Mouse (Mus musculus) heart, embryonic 13.5 days (tissue): Measurements from ENCODE around the gene Ppp1r12a. TPM values are rescaled to one million over a fixed set of nuclear protein-coding genes. Genes with fewer than 3 reads are reported as not detected.

Source experiments
- ATAC-seq: fragments of 200-750 bp; cut with Nextera tagmentation; 2 replicates; pipeline ENCODE4 v1.8.0; 2017; ENCODE audit warnings: moderate TSS enrichment; ENCODE audit not compliant: insufficient number of reproducible peaks, low FRiP score, low TSS enrichment; ENCODE audit errors: extremely low read depth
- H3K27ac ChIP-seq: fragments of 300-500 bp; sonication (generic); replicated peaks from 2 replicates; pipeline ENCODE4 v1.5.1; 2015; ENCODE audit warnings: moderate library complexity, mild to moderate bottlenecking, inconsistent platforms
- H3K27me3 ChIP-seq: fragments of 300-500 bp; sonication (generic); replicated peaks from 2 replicates; pipeline ENCODE4 v1.6.1; 2015; ENCODE audit warnings: mild to moderate bottlenecking, inconsistent platforms
- H3K36me3 ChIP-seq: fragments of 300-500 bp; sonication (generic); 2 replicates; pipeline ENCODE4 v1.6.1; 2015; ENCODE audit warnings: mild to moderate bottlenecking, inconsistent platforms
- H3K4me1 ChIP-seq: fragments of 300-500 bp; sonication (generic); 2 replicates; pipeline ENCODE4 v1.6.1; 2015; ENCODE audit warnings: inconsistent platforms
- H3K4me2 ChIP-seq: fragments of 300-500 bp; sonication (generic); 2 replicates; pipeline ENCODE4 v1.6.1; 2015; ENCODE audit warnings: inconsistent platforms, mild to moderate bottlenecking, moderate library complexity
- H3K4me3 ChIP-seq: fragments of 300-500 bp; sonication (generic); 2 replicates; pipeline ENCODE4 v1.5.1; 2015; ENCODE audit warnings: moderate library complexity, mild to moderate bottlenecking, inconsistent platforms
- H3K9ac ChIP-seq: fragments of 300-500 bp; sonication (generic); 2 replicates; pipeline ENCODE4 v1.6.1; 2015; ENCODE audit warnings: inconsistent platforms, mild to moderate bottlenecking, moderate library complexity
- H3K9me3 ChIP-seq: fragments of 300-500 bp; sonication (generic); 2 replicates; pipeline ENCODE4 v1.6.1; 2016; ENCODE audit warnings: inconsistent platforms
- WGBS: fragments of 180-500 bp; shearing (Covaris S2); methylation state at CpG from one replicate; pipeline ENCODE4 v1.1.7; 2015; ENCODE audit warnings: mixed read lengths; 5-methylcytosine and 5-hydroxymethylcytosine counted together
- polyA plus RNA-seq: library from polyadenylated mRNA; unstranded; fragments of >200 nt; fragmentation: Nextera tagmentation; extraction: Ambion mirVana; gene quantifications from 2 replicates; pipeline ENCODE4 v1.2.1, GENCODE M21; 2015

Ppp1r12a gene
- polyA plus RNA-seq, 1 experiment from 2014 or later = 88.1 TPM

DNA sequence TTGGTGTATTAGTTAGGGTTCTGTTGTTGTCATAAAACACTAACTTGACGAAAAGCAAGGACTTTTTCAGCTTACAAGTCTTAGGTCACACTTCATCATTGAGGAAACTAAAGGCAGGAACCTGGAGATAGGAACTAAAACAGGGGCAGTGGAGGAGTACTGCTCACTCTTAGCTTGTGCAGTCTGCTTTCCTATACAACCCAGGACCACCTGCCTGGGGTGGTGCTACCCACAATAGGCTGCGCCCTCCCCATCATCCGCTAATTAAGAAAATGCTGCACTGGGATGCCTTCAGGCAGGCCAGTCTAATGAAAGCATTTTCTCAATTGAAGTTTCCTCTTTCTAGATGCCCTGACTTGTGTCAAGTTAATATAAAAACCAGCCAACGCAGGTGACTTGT, 40.1 kb downstream of the Ppp1r12a start:
- H3K27ac ChIP-seq = no peak overlapping the region
- 93% methylated on average over 4 of the region's 4 CpGs for WGBS
- no peaks in the 10 kb centered on the region for H3K9me3 ChIP-seq
- H3K4me2 ChIP-seq = no peak overlapping the region
- ATAC-seq = no peak
- peaks cover 41% of the 10 kb centered on the region for H3K36me3 ChIP-seq
- H3K27me3 ChIP-seq = no peaks in the 10 kb centered on the region
- 0 out of 2 replicates have a peak, but pooled peaks cover 3% of the 10 kb centered on the region for H3K4me1 ChIP-seq
- no peak overlapping the region for H3K4me3 ChIP-seq
- H3K9ac ChIP-seq = no peak overlapping the region

DNA sequence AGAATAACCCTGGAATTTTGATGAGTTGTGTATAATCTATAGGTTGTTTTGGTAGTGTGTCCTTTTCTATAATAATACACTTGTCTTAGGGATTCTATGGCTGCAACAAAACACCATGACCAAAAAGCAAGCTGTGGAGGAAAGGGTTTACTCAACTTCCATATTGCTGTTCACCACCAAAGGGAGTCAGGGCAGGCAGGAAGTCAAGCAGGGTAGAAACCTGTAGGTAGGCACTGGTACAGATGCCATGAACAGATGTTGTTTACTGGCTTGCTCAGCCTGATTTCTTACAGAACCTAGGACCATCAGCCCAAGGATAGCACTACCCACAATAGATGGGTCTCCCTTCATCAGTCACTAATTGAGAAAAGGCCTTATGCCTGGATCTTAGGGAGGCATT, 41.4 kb downstream of the Ppp1r12a start:
- Histone ChIP-seq H3K36me3 (peaks cover 41% of the 10 kb centered on the region), H3K27ac (no peak overlapping the region), H3K27me3 (no peaks in the 10 kb centered on the region), H3K4me2 (no peak overlapping the region), H3K4me1 (peaks cover 11% of the 10 kb centered on the region), H3K9me3 (no peaks in the 10 kb centered on the region), H3K4me3 (no peak overlapping the region), H3K9ac (no peak overlapping the region)
- ATAC-seq = no peak

DNA sequence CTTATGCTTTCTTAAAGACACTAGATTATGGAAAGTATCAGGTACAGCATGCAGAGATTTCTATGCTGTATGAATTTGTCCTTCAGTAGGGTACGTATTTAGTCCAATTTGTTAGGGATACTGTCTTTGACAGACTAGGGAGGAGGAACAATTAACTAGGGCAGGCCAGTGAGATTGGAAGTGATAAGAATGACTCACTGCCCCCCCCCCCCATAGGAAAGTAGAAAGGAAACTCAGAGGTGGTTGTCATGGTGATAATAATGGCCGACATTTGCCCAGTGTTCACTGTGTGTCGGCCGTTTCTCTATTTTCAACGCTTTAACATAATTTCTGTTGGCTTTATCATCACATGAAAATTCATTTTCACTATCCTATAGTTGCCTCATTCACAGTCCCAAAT, 47.4 kb downstream of the Ppp1r12a start:
- 83% methylated on average over 5 of the region's 5 CpGs for WGBS
- Histone ChIP-seq H3K9ac (no peak overlapping the region), H3K27ac (no peak overlapping the region), H3K4me3 (no peak overlapping the region), H3K27me3 (no peaks in the 10 kb centered on the region), H3K4me2 (no peak overlapping the region), H3K36me3 (peaks cover 21% of the 10 kb centered on the region), H3K4me1 (peaks cover 23% of the 10 kb centered on the region), H3K9me3 (no peaks in the 10 kb centered on the region)
- no peak for ATAC-seq

DNA sequence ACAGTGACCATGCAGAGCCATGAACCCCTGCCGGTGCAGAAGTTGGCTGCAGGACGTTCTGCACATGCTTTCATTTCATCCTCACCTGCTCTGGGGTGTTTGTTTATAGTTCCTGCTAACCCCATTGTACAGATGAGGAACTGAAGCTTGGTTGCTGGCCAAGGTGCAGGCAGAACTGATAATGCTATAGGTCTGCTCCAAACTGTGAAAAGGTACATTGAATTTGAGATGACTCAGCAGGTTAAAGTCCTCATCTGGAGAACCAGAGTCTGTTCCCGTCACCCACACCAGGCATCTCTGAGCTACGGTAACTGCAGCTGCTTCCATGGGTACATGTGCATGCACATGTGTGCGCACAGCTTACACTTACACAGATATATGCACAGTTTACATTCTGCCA, 62.4 kb downstream of the Ppp1r12a start:
- H3K9me3 ChIP-seq = no peaks in the 10 kb centered on the region
- WGBS = 87% methylated on average over 5 of the region's 5 CpGs
- no peak overlapping the region for H3K4me2 ChIP-seq
- H3K36me3 ChIP-seq = peaks cover 30% of the 10 kb centered on the region
- no peaks in the 10 kb centered on the region for H3K27me3 ChIP-seq
- H3K27ac ChIP-seq = no peak overlapping the region
- peaks cover 28% of the 10 kb centered on the region for H3K4me1 ChIP-seq
- no peak overlapping the region for H3K9ac ChIP-seq
- ATAC-seq = no peak
- no peak overlapping the region for H3K4me3 ChIP-seq

DNA sequence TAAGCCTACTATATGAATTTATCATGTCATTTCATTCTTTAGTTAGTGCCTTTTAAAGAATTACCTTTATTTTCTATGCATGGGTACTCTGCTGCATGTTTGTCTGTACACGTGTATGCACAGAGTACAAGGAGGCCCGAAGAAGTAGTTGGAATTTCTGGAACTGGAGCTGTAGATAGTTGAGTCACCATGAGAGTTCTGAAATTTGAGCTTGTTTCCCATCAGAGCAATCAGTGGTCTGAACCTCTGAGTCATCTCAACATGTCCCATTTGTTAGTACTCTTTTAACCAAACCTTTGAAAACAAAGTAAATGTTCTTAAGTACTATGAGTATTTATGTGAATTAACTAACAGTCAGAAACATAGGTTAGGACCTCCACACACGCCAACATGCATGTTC, 75.1 kb downstream of the Ppp1r12a start:
- no peak overlapping the region for H3K27ac ChIP-seq
- no peak overlapping the region for H3K9ac ChIP-seq
- no peaks in the 10 kb centered on the region for H3K9me3 ChIP-seq
- 88% methylated on average over 3 of the region's 3 CpGs for WGBS
- H3K27me3 ChIP-seq = no peaks in the 10 kb centered on the region
- no peak overlapping the region for H3K4me3 ChIP-seq
- peaks cover 75% of the 10 kb centered on the region for H3K36me3 ChIP-seq
- no peak overlapping the region for H3K4me2 ChIP-seq
- ATAC-seq = no peak
- no peaks in the 10 kb centered on the region for H3K4me1 ChIP-seq

DNA sequence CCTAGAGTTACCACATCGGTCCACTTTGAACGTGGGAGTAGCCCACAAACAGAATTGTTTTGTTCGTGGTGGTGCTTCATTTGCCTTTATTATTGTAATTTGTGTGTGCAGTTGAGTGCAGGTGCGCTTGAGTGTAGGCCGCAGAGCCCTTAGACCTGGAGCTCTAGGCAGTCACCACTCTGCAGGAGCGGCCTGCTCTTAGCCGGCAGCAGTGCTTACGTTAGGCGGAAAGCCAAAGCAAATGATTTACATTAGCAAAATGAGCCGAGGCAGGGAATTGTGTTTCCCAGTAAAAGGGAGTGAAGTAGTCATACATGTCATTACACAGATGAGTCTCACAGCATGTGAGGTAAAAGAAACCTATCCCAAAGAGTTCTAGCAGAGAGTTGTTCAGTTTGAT, 77.1 kb downstream of the Ppp1r12a start:
- no peaks in the 10 kb centered on the region for H3K9me3 ChIP-seq
- no peak overlapping the region for H3K4me2 ChIP-seq
- no peak overlapping the region for H3K4me3 ChIP-seq
- H3K27ac ChIP-seq = no peak overlapping the region
- peaks cover 72% of the 10 kb centered on the region for H3K36me3 ChIP-seq
- no peak overlapping the region for H3K9ac ChIP-seq
- H3K4me1 ChIP-seq = no peaks in the 10 kb centered on the region
- H3K27me3 ChIP-seq = no peaks in the 10 kb centered on the region
- 86% methylated on average over 10 of the region's 10 CpGs for whole genome bisulfite sequencing
- ATAC-seq = no peak

DNA sequence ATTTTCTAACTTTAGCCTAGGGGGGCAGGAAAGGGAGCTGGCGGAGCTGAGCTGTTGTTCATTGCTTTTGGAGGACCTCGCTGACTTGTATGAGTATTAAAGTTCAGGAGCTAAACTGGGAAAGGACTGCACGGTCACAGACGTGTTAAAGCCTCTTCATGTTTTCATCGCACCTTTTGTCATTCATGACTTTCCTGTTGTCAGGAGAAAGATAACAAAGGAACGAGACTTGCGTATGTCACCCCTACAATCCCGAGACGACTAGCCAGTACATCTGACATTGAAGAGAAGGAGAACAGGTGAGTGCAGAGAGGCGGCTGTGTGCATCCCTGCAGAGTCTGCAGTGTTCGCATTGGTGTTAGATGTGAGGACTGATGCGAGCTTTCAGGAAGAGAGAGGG, 88.7 kb downstream of the Ppp1r12a start:
- Histone ChIP-seq H3K4me2 (no peak overlapping the region), H3K36me3 (peaks cover 71% of the 10 kb centered on the region), H3K9ac (no peak overlapping the region), H3K27ac (peak overlapping the region; percentile 59), H3K4me3 (no peak overlapping the region), H3K4me1 (peaks cover 11% of the 10 kb centered on the region), H3K9me3 (no peaks in the 10 kb centered on the region), H3K27me3 (no peaks in the 10 kb centered on the region)
- WGBS = 45% methylated on average over 12 of the region's 12 CpGs
- ATAC-seq = no peak

DNA sequence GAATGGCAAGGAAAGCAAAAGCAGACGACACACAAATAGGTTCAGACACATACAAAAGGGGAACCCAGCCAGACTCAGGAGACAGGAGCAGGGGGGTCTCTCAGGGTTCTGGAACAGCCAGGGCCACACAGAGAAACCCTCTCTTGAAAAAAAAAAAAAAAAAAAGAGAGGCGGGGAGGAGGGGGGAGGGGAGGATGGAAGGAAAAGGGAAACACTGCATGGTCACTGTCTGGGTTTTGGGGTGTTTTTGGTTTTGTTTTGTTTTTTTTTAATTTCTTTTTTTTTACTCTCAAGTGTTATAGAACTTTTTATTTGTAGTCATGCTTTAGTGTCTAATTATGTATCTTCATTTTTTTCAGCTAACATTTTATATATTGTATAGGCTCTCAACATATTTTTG, 89.2 kb downstream of the Ppp1r12a start:
- H3K27me3 ChIP-seq = no peaks in the 10 kb centered on the region
- H3K4me2 ChIP-seq = no peak overlapping the region
- peaks cover 76% of the 10 kb centered on the region for H3K36me3 ChIP-seq
- H3K4me3 ChIP-seq = no peak overlapping the region
- 30% methylated on average over 2 of the region's 2 CpGs for WGBS
- H3K9me3 ChIP-seq = no peaks in the 10 kb centered on the region
- no peak for ATAC-seq
- peak overlapping the region; percentile 59 for H3K27ac ChIP-seq
- H3K4me1 ChIP-seq = peaks cover 16% of the 10 kb centered on the region
- H3K9ac ChIP-seq = no peak overlapping the region

DNA sequence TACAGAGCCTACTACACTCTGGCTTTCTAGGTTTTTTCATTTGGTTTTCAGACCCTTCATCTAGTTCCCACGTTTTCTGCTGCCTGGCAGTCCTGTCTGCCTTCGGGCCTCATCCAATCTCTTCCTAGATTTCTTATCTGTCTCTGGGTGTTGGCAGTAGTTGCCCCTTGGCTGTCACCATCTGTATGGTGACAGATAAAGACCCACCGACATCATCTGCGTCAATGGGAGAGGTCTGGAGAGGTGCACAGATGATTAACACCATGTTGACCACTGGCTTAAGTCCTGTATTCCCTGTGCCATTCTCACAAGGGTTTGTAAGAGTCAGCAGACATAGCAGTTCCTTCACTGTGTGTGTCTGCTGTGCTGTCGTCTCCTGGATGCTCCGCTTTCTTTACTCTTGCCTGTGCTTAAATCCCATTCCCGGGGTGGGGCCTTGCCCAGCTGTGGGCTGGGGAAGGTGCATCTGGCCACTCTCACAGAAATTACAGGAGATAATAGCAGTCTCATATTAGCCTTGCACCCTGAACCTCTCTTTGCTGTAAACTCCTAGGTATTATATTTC, 93.9 kb downstream of the Ppp1r12a start:
- H3K4me2 ChIP-seq = no peak overlapping the region
- H3K27me3 ChIP-seq = no peaks in the 10 kb centered on the region
- peaks cover 9% of the 10 kb centered on the region for H3K4me1 ChIP-seq
- 38% methylated on average over 7 of the region's 7 CpGs for WGBS
- no peak for ATAC-seq
- H3K9me3 ChIP-seq = no peaks in the 10 kb centered on the region
- H3K9ac ChIP-seq = 0 out of 2 replicates have a peak overlapping the region, but pooled peaks have one; percentile 14
- H3K27ac ChIP-seq = peak overlapping the region; percentile 12; the same call in 1 of the 2 replicates
- H3K4me3 ChIP-seq = no peak overlapping the region
- H3K36me3 ChIP-seq = peaks cover 81% of the 10 kb centered on the region

DNA sequence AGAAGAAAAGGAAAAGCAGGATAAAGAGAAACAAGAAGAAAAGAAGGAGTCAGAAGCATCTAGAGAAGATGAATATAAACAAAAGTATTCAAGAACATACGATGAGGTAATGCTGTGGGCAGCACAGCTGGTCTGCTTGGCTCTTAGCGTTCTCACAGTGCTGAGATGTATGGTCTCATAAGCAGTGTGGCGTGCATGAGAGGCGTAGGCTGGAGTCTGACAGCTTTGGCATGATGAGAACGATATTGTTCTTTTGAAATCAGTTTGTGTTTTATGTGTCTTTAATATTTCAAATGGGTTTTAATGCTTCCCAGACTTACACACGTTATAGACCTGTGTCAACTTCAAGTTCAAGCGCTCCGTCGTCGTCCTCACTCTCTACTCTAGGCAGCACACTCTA, 98.9 kb downstream of the Ppp1r12a start:
- Histone ChIP-seq H3K4me2 (no peak overlapping the region), H3K27me3 (no peaks in the 10 kb centered on the region), H3K36me3 (peaks cover 84% of the 10 kb centered on the region), H3K9me3 (no peaks in the 10 kb centered on the region), H3K4me1 (peaks cover 3% of the 10 kb centered on the region), H3K4me3 (no peak overlapping the region), H3K27ac (no peak overlapping the region), H3K9ac (no peak overlapping the region)
- no peak for ATAC-seq
- 90% methylated on average over 10 of the region's 10 CpGs for WGBS

DNA sequence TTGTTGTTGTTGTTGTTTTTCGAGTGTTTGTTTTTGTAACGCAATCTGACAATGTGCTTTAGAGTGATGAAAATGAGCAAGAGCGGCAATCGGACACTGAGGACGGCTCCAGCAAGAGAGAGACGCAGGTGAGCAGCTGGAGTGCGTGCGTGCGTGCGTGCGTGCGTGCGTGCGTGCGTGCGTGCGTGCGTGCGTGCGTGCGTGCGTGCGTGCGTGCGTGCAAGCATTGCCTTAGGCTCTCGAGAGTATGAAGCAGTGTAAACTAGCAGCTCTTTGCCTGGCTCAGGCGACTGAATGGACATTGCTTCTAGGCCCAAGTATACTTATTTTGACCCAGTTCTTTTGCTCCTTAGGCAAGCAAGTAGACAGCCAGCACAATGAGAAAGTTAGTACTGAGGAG, 102.6 kb downstream of the Ppp1r12a start:
- Histone ChIP-seq H3K9ac (no peak overlapping the region), H3K36me3 (peaks cover 81% of the 10 kb centered on the region), H3K4me3 (no peak overlapping the region), H3K9me3 (no peaks in the 10 kb centered on the region), H3K27me3 (no peaks in the 10 kb centered on the region), H3K27ac (no peak overlapping the region), H3K4me2 (no peak overlapping the region), H3K4me1 (no peaks in the 10 kb centered on the region)
- WGBS = 96% methylated on average over 27 of the region's 27 CpGs
- no peak for ATAC-seq

DNA sequence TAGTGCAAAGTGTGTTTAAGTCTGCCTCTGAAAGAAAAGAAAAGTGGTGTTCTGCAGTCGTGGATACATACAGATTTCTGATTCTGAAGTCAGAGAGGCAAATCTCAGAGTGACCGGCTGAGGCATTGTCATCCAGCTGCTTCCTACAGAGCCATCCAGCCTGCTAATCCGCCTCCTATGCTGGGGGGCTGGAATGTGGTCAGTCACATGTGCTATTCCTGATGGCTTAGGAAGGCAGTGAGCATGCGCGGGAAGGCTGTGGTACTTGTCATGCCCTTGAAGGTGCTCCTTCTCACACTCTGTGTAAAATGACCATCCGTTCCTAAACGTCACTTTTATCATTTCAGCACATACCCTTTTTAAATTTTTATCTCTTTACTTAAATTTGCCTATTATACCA, 109.2 kb downstream of the Ppp1r12a start:
- Histone ChIP-seq H3K4me2 (no peak overlapping the region), H3K36me3 (peaks cover 76% of the 10 kb centered on the region), H3K4me3 (no peak overlapping the region), H3K9ac (no peak overlapping the region), H3K27ac (peak overlapping the region; percentile 24; the same call in 1 of the 2 replicates), H3K4me1 (no peaks in the 10 kb centered on the region; the same call in 1 of the 2 replicates), H3K9me3 (no peaks in the 10 kb centered on the region), H3K27me3 (no peaks in the 10 kb centered on the region)
- ATAC-seq = no peak
- 61% methylated on average over 7 of the region's 7 CpGs for WGBS
